Mouse (Mus musculus) embryonic fibroblast, embryonic 13.5 days (primary cell): ENCODE results near the gene Slc25a17. TPM values are rescaled to one million over a fixed set of nuclear protein-coding genes. Genes with fewer than 3 reads are reported as not detected.

Experiments used
- H3K27ac ChIP-seq: 2 replicates; pipeline ENCODE4 v1.5.1; 2012; ENCODE audit warnings: low read length, control low read depth, inconsistent platforms; ENCODE audit not compliant: insufficient read depth
- H3K4me1 ChIP-seq: 2 replicates; pipeline ENCODE4 v1.6.1; 2011; ENCODE audit warnings: low read length; ENCODE audit not compliant: control insufficient read depth, insufficient read depth
- H3K4me3 ChIP-seq: 2 replicates; pipeline ENCODE4 v1.5.1; 2011; ENCODE audit warnings: mild to moderate bottlenecking, control low read depth, low read length; ENCODE audit not compliant: insufficient read depth
- CTCF ChIP-seq: IDR thresholded peaks from 2 replicates; pipeline ENCODE4 v1.5.1; 2011; ENCODE audit warnings: mild to moderate bottlenecking, control low read depth, low read length, moderate library complexity, borderline replicate concordance; ENCODE audit not compliant: insufficient read depth
- POLR2A ChIP-seq: IDR thresholded peaks from 2 replicates; pipeline ENCODE4 v1.6.1; 2011; ENCODE audit warnings: low read depth, mild to moderate bottlenecking, control low read depth, low read length, moderate library complexity
- polyA plus RNA-seq: library from polyadenylated mRNA; stranded (reverse); fragments of >200 nt; gene quantifications from 2 replicates; pipeline ENCODE4 v1.2.4, GENCODE M21; 2011; ENCODE audit warnings: low read depth; ENCODE audit not compliant: missing spikeins, insufficient read length

The Slc25a17 gene
- polyA plus RNA-seq, 1 experiment: 93.1 TPM

DNA sequence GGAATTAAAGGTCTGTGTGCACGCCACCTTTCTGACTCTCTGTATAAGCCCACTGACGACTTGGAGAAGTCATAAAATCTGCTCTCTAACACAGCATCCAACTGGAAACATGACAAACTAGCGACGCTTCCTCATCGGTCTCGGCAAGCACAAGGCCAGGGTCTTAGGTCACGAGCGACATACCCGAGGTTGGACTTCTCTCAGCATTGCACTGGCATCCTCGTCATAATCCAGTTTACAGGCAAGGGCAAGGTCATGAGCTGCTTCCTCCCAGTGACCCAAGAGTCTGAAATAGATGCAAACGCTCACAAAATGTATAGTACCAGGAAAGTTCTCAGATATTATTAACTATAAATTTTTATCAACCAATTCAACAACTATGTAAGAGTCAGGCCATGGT is 14.0 kb upstream of the Slc25a17 start:
- H3K4me3 ChIP-seq: no peak overlapping the region
- TF ChIP-seq CTCF: no peak
- TF ChIP-seq POLR2A: no peak
- H3K27ac ChIP-seq: no peak overlapping the region
- H3K4me1 ChIP-seq: no peaks in the 10 kb centered on the region

DNA sequence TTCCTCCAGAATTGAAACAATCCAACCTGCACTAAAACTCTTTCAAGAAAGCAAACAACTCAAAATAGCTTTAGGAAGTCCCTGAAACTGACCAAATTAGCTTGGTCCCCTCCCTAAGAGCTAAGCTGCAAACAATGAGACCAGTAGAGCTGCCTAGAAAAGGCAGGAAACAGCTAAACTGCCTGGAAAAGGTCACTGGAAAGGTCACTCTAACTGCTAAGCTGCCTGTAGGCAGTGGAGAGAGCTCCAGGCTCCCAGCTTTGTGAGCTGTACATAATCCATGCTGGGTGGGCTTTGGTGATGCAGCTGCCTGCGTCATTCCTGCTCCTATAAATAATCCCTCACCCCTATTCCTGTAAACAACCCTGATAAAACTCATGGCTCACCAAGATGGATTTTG is 9.7 kb upstream of the Slc25a17 start:
- H3K4me1 ChIP-seq: no peaks in the 10 kb centered on the region
- no peak overlapping the region for H3K4me3 ChIP-seq
- no peak overlapping the region for H3K27ac ChIP-seq
- TF ChIP-seq CTCF (no peak), POLR2A (no peak)

DNA sequence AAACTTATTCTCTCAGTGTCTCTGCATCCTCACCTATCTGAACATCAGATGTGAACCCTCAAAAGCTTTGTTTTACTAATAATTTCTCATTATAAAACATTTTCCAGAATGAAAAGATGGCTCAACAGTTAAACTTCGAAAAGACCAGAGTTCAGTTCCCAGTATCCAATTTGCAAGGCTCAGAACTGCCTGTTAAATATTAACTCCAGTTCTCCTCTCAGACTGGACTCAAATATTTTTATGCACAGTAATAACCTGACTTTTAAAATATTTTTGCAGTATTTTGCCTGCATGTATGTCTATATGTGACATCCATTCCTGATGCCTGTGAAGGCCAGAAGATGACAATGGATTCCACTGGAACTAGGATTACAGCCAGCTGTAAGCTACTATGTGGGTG is 8.0 kb upstream of the Slc25a17 start:
- Histone ChIP-seq H3K27ac (no peak overlapping the region), H3K4me1 (no peaks in the 10 kb centered on the region), H3K4me3 (no peak overlapping the region)
- TF ChIP-seq CTCF (no peak), POLR2A (no peak)

DNA sequence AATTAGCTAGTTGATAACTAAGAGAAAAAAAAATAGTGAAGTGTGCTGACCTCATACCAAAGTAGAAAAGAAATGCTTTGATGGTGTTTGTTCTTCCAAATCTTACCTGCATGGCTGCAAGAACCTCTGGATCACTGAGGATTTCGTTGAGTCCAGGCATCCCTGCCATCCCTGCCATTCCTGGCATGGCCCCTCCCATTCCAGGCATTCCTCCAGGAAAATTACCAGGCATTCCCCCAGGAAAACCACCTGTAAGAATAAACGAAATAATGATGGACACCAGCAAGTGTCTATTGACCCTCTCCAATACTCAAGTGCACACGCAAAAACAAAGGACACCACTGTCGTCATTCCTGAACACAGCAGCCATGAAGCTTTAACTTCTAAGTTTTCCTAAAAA is 5.6 kb upstream of the Slc25a17 start:
- H3K4me1 ChIP-seq: peaks cover 3% of the 10 kb centered on the region; the same call in 1 of the 2 replicates

DNA sequence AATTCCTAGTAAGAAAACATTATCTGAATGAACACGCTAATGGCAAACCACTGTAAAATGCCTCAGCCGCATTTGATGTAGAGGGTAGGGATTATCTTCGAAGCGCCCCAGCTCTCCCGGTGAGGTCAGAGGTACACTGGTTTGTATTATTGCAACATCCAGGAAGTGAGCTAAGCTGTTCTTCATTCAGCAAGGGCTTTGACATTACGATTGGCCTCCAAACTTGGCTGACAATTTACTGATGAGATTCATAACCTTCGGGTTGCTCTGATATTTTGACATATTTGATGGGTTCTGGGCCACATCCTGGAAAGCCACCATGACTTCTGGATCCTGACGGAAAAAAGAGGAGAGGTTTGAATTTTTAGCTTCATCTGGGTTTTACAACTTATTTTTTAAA is 4.6 kb upstream of the Slc25a17 start:
- Histone ChIP-seq H3K27ac (no peak overlapping the region), H3K4me3 (no peak overlapping the region), H3K4me1 (peaks cover 3% of the 10 kb centered on the region; the same call in 1 of the 2 replicates)
- TF ChIP-seq CTCF (no peak), POLR2A (no peak)

More for the DNA sequence above, 5.6 kb upstream of the Slc25a17 start:
- TF ChIP-seq CTCF (no peak), POLR2A (no peak)
- no peak overlapping the region for H3K4me3 ChIP-seq
- H3K27ac ChIP-seq: no peak overlapping the region

DNA sequence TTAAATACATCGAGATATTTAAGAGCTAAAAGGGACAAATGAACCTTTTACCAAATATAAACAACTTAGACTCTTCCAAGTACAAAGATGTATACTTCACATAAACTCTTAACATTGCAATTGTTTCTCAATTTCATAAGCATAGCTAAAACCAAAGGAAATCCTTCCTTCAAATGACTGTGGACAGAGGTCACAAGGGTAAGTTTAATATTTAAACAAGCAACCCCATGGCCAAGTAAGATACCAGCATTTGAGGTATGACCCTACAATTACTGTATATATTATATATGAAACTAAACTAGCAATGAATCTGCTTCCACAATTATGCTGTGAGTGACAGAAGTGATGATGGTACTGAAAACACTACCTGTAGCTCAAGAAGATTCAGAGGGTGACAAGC is 3.7 kb upstream of the Slc25a17 start:
- H3K4me3 ChIP-seq: no peak overlapping the region
- TF ChIP-seq CTCF (no peak), POLR2A (no peak)
- H3K27ac ChIP-seq: no peak overlapping the region
- H3K4me1 ChIP-seq: peaks cover 3% of the 10 kb centered on the region; the same call in 1 of the 2 replicates

DNA sequence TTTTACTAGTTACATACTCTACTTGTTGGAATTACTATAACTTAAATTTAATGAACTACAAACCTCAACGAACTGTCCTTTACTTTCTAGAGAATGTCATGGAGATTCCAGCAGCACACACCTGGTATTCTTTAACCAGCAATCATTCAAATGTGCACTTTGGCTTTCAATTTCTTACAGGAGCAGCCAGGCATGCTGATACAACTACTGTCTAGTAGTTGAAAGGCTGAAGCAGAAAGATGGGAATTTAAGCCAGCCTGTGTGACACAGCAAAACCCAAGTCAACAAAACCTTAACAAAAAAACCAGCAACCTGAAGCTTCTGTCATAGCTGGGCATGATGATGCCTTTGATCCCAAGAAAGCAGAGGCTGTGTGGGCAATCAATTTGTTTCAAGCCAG is 1.9 kb upstream of the Slc25a17 start:
- TF ChIP-seq CTCF: no peak
- TF ChIP-seq POLR2A: no peak
- peak overlapping the region; percentile 14; the same call in 1 of the 2 replicates for H3K27ac ChIP-seq
- peaks cover 7% of the 10 kb centered on the region for H3K4me1 ChIP-seq
- no peak overlapping the region for H3K4me3 ChIP-seq

DNA sequence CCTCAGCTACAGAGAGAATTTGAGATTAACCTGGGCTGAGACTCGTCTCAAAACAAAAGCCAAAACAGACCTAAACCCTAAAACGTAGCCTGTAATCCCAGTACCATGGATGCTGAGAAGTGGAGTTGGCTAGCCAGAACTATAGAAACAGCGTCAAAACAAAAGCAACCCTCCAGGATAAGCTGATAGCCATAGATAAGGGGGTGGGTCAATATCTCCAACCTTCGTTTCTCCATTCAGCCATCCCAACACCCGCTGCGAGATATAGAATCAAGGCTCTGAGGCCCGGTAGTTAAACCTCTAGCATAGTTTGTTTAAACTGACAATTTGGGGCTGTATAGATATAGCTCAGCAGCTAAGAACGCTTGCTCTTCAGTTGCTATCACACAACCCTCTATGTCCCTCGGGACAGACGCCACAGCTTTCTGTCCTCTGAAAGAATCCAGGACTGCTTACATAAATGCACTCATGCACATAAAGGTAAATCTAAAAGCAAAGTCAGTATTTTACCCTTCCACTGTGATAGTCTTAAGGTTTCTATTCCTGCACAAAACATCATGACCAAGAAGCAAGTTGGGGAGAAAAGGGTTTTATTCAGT is 904 bp upstream of the Slc25a17 start:
- no peak overlapping the region for H3K4me3 ChIP-seq
- no peak for TF ChIP-seq POLR2A
- H3K27ac ChIP-seq: peak overlapping the region; percentile 9; the same call in 1 of the 2 replicates
- peaks cover 7% of the 10 kb centered on the region for H3K4me1 ChIP-seq

DNA sequence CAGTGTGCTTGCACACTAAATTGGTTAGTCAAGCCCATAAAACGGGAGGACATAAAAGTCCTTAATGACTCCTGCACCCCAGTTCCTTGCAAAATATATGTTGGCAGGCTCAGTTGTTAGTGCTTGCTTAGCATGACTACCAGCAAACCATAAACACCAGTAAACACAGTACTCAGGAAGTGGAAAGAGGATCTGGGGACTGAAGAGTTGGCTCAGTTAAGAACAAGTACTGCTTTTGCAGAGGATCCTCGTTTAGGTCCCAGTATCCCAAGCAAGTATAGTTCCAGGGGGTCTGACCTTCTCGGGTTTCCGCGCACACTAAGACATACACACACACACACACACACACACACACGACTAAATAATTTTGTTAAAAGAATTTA is 401 bp upstream of the Slc25a17 start:
- H3K4me3 ChIP-seq: no peak overlapping the region; the same call in 1 of the 2 replicates
- peak overlapping the region; percentile 9; the same call in 1 of the 2 replicates for H3K27ac ChIP-seq
- H3K4me1 ChIP-seq: peaks cover 7% of the 10 kb centered on the region
- no peak for TF ChIP-seq POLR2A
- TF ChIP-seq CTCF: no peak

DNA sequence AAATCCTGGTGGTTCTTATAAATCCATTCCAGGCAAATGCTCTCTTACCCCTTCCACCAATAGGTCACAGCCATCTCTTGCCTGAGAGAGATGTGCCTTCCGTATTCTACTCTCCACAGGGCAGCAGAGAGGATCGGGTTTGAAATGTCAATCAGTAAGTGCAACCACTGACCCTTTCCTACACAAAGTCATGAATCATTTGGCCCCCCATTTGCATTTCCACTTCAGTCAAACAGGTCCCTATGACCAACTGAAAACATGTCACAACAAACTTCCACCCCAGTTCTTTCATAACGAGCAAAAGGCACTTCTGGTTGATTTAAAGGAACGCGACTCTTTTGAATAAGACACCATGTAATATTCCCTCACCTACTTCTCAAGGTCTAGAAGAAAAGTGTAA is 1.2 kb downstream of the Slc25a17 start:
- Histone ChIP-seq H3K4me3 (no peak overlapping the region; the same call in 1 of the 2 replicates), H3K27ac (no peak overlapping the region), H3K4me1 (peaks cover 7% of the 10 kb centered on the region)
- TF ChIP-seq POLR2A (no peak), CTCF (no peak)

DNA sequence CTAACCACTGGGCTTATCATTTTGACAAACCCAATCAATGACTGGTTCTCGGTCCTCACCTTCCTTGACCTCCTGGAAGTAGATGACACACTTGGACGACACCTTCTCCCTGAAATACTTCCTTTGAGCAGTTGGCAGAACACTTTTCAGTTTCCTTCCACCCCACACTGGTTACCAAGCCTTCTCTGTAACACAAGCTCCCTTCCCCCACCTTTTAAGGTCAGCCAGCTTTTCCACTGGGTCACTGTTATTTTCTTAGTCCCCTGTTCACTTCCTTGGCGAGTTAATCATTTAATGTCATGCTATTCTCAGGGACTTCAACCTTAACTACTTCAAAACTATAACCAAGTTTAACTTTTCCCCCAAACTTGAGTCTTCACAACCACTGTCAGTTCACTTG is 1.7 kb downstream of the Slc25a17 start:
- peaks cover 7% of the 10 kb centered on the region for H3K4me1 ChIP-seq
- H3K27ac ChIP-seq: no peak overlapping the region
- H3K4me3 ChIP-seq: no peak overlapping the region; the same call in 1 of the 2 replicates
- TF ChIP-seq POLR2A: no peak
- TF ChIP-seq CTCF: no peak
